Mouse (Mus musculus) ovary, postnatal 14 days (tissue): ENCODE data around the gene E130116L18Rik.
"Not testable (repeated sequence)": the region's sequence is repeated elsewhere in the genome, so short reads cannot be mapped to it uniquely, and the experiment has no call there.

Experiments
- DNase-seq: peaks from one replicate; pipeline ENCODE4 v3.0.0; 2022; ENCODE audit warnings: low spot score

Gene E130116L18Rik

GRCm38 (mm10) chr5:25181004-25181531 is 41.9 kb downstream of the E130116L18Rik start, which contains the start of gene Galntl5:
Gene Galntl5, plus strand, starts transcription at chr5:25181460.
- no peak for DNase-seq

DNA sequence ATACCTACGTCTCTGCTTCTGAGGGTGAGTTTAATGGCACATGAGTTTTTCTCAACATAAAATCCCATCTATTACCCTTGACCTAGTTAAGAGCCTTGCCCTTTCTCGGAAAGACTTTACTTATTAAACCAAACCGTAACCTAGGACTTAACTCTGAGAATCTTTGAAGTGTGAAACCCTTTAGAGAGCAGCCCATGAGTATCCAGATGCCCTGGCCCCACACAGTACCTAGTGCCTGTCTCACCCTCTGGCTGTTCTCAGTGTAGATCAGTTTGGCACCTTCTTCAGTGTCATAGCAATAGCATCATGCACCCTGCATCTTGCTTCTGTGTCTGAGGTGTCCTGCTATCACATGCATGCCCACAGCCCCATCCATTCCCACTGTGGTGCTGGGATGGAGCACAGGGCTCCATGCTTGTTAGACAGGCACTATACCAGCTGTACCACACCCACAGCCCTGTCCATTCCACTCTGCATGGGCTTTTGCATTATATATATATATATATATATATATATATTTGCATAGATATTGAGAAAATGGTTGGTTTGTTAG is 42.9 kb downstream of the E130116L18Rik start:
- no peak for DNase-seq

DNA sequence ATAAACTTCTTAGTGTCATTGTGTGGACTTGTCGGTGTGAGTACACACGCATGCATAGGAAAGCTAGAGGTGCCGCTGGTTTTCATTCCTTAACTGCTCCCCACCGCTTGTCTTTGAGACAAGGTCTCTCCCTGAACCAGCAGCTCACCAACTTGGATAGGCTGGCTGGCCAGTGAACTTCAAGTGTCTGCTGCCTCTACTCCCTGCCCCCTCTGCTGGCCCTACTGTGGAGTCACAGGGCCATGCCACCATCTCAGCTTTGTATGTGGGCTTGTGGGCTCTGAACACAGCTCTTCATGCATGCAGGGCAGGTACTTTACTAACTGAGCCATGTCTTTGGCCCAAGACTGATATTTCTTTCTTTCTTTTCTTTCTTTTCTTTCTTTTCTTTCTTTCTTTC is 43.7 kb downstream of the E130116L18Rik start:
- DNase-seq = no peak

DNA sequence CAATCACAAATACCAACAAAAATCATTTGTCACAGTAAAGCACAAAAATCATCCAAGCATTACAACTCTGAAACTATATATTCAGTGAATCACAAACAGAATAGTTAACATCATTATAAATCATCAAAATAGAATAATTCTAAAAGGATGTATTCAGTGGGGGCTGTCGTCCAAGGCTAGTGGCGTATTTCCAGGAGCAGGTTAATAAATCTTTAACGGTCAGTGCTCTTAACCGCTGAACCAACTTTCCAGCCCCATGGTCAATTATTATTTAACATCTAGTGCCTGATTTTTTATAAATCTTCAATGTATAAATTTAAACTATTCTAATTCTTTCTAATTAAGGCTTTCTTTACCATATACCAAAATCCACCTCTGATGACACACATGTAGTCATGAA is 44.4 kb downstream of the E130116L18Rik start:
- DNase-seq = not testable (repeated sequence)

DNA sequence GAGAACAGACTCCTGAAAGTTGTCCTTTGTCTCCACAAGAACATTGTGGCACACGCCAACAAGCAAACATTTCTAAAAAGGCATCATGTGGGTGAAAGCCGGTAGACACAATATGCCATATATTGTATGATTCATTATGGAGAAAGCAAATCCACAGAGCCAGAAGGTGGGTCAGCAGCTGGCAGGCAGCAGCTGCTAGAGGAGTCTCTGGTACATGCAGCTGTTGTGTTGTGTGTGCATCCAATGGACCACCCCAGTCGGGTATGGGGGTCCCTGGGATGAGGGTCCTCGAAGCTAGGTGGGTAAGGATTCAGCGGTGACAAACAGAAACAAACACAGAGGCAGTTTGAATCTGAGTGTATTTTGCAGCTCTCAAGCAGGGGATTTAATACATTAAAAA is 45.0 kb downstream of the E130116L18Rik start:
- not testable (repeated sequence) for DNase-seq
